Mouse (Mus musculus): ENCODE data around the gene Nme4. TPM values are rescaled to one million over a fixed set of nuclear protein-coding genes. Genes with fewer than 3 reads are reported as not detected.
"Not testable (repeated sequence)": the region's sequence is repeated elsewhere in the genome, so short reads cannot be mapped to it uniquely, and the experiment has no call there.

Nme4 gene
- polyA plus RNA-seq, 1 experiment from 2014 or later = 86.2 TPM

DNA sequence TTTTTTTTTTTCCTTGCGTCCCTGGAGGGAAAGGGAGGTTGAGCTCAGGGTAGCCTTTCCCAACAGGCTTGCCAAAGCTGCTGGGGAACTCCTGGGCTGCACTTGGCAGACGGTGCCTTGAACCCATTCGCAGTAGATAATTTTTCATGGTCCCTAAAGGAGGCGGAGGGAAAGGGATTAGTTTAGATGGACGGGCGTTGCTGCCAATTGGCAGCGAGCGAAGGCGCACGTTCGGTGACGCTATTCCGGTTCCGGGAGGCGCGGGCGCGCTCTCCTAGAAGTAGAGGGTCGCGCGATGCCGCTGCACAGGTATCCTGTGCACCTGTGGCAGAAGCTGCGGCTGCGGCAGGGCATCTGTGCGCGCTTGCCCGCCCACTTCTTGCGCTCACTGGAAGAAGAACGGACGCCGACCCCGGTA, 27.9 kb upstream of the Nme4 start, which contains the start of gene Mrpl28:
Gene Mrpl28 (plus strand): TSS at position 234 of the 418 bp plus-strand sequence.
- Histone ChIP-seq H3K4me2 (peak within 1 kb of the TSS; percentile 70), H3K27ac (peak within 1 kb of the TSS; percentile 51; the same call in 1 of the 2 replicates), H3K9ac (peak within 1 kb of the TSS; percentile 70), H3K4me1 (peaks cover 23% of the 10 kb centered on the region), H3K9me3 (no peaks in the 10 kb centered on the region), H3K36me3 (peaks cover 26% of the 10 kb centered on the region), H3K4me3 (replicated peaks) (peak within 1 kb of the TSS; percentile 86), H3K27me3 (replicated peaks) (no peaks in the 10 kb centered on the region)
- peak; percentile 86 for ATAC-seq (ENCODE audit: insufficient read depth, low FRiP score, low read depth)
- WGBS = under 1% methylated on average over 32 of the region's 32 CpGs

DNA sequence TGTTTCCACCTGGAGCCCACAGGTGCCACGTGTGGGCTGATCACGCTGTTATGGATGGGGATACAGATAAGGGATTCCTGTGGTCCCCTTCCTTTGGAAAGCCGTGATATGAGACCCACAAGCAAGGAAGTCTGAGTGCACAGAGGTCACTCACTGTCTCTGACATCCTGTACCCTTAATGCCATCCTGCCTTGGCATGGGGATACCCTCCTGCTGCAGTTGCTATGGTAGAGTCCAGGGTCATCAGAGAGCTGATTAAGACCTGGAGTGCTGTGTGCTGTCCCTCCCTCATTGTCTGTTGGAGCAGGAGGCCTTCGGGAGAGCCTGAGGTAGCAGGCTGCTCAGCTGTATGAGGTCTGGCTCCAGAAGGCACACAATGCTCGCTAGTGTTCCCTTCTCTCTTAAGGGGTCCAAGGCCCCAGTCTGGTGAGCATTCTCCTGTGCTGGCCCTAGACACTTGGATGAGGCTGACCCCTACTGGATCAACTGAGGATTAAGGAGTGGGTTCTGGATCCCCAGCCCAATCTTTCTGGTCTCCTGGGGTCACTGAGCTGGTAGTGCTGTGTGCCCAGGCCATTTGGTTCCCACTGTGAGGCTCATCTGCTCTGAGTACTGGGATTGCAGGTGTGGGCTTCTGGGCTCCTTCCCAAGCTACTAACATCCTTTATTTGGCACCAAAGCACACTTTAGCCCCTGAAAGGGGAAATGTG, 27.2 kb upstream of the Nme4 start:
- no peak overlapping the region for H3K4me2 ChIP-seq
- no peak for ATAC-seq (ENCODE audit: insufficient read depth, low FRiP score, low read depth)
- H3K9ac ChIP-seq = no peak overlapping the region
- peaks cover 23% of the 10 kb centered on the region for H3K4me1 ChIP-seq
- H3K27ac ChIP-seq = no peak overlapping the region
- H3K4me3 ChIP-seq (replicated peaks) = no peak overlapping the region
- H3K27me3 ChIP-seq (replicated peaks) = no peaks in the 10 kb centered on the region
- no peaks in the 10 kb centered on the region for H3K9me3 ChIP-seq
- 48% methylated on average over 5 of the region's 5 CpGs for WGBS
- peaks cover 20% of the 10 kb centered on the region for H3K36me3 ChIP-seq

DNA sequence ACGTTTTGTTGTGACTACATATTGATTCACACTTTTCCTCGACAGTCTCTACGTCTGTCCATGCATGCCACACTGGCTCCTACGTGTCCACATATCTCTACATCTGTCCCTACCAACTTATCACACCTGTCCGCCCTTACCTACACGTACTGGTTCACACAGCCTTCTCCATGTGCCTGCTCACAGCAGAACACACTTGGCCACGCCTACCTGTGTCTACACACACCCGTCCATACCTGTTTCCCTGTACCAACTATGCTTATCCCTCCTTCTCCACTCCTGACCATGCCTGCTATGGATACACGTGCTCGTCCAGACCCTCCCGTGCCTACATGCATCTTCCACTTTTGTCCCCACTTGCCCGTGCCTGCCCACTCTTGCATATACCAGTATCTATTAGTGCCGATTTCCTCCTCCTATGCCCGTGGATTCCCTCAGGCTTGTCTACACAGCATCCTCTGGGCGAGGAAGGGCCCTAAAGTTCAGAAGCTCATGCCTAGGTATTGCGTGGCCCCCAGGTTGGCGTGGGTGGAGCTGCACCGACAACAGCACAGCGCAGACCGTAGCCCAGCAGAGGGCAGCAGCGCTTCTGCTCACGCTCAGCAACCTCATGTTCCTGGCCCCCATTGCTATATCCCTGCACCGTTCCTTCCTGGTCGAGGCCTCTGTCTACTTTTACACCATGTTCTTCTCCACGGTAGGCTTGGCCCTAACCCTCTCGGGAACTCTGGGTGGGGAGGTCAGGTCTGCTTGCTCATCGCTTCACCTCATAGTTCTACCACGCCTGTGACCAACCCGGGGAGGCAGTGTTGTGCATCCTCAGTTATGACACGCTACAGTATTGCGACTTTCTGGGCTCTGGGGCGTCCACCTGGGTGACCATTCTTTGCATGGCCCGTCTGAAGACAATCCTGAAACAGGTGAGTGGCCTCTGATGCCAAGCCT, 24.6 kb upstream of the Nme4 start:
- H3K36me3 ChIP-seq = no peaks in the 10 kb centered on the region
- peaks cover 20% of the 10 kb centered on the region for H3K4me1 ChIP-seq
- 42% methylated on average over 33 of the region's 33 CpGs for WGBS
- H3K4me3 ChIP-seq (replicated peaks) = no peak overlapping the region
- no peak overlapping the region for H3K27ac ChIP-seq
- H3K9me3 ChIP-seq = no peaks in the 10 kb centered on the region
- H3K4me2 ChIP-seq = peak overlapping the region; percentile 6; the same call in 1 of the 2 replicates
- peak; percentile 42 for ATAC-seq (ENCODE audit: insufficient read depth, low FRiP score, low read depth)
- H3K9ac ChIP-seq = no peak overlapping the region
- peaks cover 18% of the 10 kb centered on the region for H3K27me3 ChIP-seq (replicated peaks)

DNA sequence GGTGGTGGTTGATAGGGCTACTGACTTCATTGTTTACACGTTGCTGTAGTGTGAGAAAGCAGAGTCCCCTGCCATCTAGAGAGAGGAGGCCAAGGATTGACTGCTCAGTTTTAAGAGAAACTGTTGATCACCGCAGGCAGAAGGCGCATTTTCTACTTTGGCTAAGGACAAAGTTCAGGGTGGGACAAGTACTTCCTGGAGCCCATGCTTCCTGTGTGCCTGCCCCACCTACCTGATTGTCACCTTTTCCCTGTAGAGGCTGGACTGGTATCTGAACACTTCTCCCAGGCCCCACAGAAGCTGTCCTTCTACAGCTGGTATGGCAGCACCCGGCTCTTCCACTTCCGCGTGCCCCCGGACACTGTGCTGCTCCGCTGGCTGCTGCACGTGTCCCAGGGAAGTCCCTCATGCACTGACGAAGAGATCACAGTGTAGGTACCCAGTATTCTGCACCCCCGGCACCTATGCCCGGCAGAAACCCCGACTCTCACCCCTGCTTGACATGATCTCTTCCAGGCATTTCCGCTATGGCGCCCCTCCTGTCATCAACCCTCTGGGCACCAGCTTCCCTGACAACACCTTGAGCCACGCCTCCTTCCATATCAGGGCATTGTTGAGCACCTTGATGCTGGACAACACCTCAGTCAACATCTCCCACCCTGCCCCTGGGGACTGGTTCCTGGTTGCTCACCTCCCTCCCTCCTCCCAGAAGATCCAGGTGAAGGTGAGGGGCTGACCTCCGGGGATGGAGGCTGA, 21.3 kb upstream of the Nme4 start:
- Histone ChIP-seq H3K9ac (no peak overlapping the region), H3K4me2 (no peak overlapping the region), H3K27me3 (replicated peaks) (peaks cover 42% of the 10 kb centered on the region), H3K4me3 (replicated peaks) (no peak overlapping the region), H3K36me3 (no peaks in the 10 kb centered on the region), H3K4me1 (peaks cover 20% of the 10 kb centered on the region), H3K9me3 (no peaks in the 10 kb centered on the region), H3K27ac (peak overlapping the region; percentile 48; the same call in 1 of the 2 replicates)
- WGBS = 77% methylated on average over 17 of the region's 17 CpGs
- ATAC-seq (ENCODE audit: insufficient read depth, low FRiP score, low read depth) = no peak

DNA sequence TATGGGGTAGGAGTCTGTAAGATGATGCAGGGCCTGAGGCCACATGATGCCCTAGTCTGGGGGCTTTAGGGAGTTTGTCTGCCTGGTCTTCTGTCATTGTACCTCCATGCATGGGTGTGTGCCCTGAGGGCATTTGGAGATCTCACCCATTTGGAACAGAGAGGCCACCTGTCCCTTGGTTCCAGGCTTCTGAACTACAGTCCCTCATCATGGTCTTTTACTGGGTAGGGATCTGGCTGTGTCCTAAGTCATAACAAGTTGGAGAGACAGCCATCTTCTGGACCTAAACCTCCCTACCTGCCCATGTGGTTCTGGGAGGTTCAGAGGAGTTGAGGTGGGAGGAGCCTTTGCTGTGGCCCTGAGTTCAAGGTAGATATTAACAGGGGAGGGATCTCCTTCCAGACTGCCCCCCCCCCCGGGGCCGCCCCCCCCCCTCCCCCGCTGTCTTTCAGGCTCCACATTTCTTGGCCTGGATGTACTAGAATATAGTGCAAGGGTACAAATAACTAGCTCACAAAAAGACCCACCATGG, 20.6 kb upstream of the Nme4 start:
- Histone ChIP-seq H3K36me3 (no peaks in the 10 kb centered on the region), H3K4me1 (peaks cover 20% of the 10 kb centered on the region), H3K27ac (peak overlapping the region; percentile 40; the same call in 1 of the 2 replicates), H3K4me2 (no peak overlapping the region), H3K27me3 (replicated peaks) (peaks cover 48% of the 10 kb centered on the region), H3K9me3 (no peaks in the 10 kb centered on the region), H3K4me3 (replicated peaks) (no peak overlapping the region), H3K9ac (no peak overlapping the region)
- no peak for ATAC-seq (ENCODE audit: insufficient read depth, low FRiP score, low read depth)
- WGBS = 40% methylated on average over 3 of the region's 3 CpGs

DNA sequence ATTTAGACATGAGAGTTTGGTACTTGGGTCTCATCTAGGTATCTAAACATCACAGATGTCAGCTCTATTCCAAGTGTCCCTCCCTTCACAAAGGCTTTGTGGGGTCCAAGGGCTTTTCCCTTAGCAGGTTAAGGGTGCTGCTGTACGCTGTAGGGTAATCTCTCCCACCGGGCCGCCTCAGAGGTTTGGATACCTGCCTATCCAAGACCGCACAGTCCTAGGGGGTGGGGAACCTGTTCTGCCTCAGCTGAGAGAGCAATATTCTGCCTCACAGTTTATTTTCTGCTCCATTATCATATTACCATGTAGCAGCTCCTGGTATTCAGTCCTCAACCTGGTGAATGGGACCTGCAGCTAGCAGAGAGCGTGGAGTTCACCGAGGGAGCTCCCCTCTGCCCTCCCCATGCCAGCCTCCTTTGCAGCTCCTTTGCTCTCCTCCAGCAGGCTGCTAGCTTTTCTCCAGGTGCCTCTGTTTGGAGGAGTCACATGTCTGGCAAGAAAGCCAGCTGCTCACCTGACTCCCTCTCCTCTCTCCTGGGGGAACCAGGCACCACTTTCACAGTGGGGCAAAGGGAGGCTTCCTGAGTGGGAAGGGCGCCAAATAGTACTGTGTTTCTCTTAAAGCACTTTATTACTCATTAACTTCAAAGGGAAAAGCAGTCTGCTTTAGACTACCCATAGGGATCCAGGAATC, 19.9 kb upstream of the Nme4 start:
- 0 out of 2 replicates have a peak overlapping the region, but pooled peaks have one; percentile 40 for H3K27ac ChIP-seq
- H3K4me3 ChIP-seq (replicated peaks) = no peak overlapping the region
- no peak overlapping the region for H3K9ac ChIP-seq
- 72% methylated on average over 7 of the region's 7 CpGs for WGBS
- H3K36me3 ChIP-seq = no peaks in the 10 kb centered on the region
- no peak for ATAC-seq (ENCODE audit: insufficient read depth, low FRiP score, low read depth)
- no peaks in the 10 kb centered on the region for H3K9me3 ChIP-seq
- H3K4me2 ChIP-seq = no peak overlapping the region
- peaks cover 19% of the 10 kb centered on the region for H3K4me1 ChIP-seq
- H3K27me3 ChIP-seq (replicated peaks) = peaks cover 55% of the 10 kb centered on the region

DNA sequence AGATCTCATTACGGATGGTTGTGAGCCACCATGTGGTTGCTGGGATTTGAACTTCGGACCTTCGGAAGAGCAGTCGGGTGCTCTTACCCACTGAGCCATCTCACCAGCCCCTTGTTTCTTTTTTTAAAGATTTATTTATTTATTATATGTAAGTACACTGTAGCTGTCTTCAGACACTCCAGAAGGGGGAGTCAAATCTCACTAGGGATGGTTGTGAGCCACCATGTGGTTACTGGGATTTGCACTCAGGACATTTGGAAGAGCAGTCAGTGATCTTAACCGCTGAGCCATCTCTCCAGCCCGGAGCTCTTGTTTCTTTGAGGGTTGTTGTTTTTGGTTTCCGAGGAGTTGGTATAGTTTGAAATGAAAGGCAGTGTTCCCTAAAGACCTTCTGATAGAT, 19.1 kb upstream of the Nme4 start:
- H3K4me3 ChIP-seq (replicated peaks); H3K4me2 ChIP-seq; H3K4me1 ChIP-seq; ATAC-seq (ENCODE audit: insufficient read depth, low FRiP score, low read depth); H3K9ac ChIP-seq; H3K9me3 ChIP-seq; H3K36me3 ChIP-seq; H3K27ac ChIP-seq: not testable (repeated sequence)
- H3K27me3 ChIP-seq (replicated peaks) = peaks cover 55% of the 10 kb centered on the region
- 63% methylated on average over 7 of the region's 7 CpGs for WGBS

DNA sequence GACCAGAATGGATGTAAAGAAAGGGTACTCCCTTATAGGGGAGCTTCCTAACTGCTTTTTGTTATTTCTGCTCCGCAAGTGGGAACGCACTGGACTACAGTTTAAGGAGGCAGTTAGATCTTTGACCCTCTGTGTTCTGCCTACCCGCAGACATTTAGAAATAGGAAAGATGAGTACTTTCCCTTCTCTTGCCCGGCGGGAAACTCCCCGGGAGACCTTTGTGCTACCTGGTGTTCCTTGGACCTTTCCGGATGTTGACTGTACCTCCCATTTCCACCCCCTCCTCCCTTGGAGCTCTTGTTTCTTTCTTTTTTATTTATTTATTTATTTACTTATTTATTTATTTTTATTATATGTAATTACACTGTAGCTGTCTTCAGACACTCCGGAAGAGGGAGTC, 18.7 kb upstream of the Nme4 start:
- Histone ChIP-seq H3K27me3 (replicated peaks) (peaks cover 55% of the 10 kb centered on the region), H3K27ac (peak overlapping the region; percentile 9; the same call in 1 of the 2 replicates), H3K9me3 (no peaks in the 10 kb centered on the region), H3K36me3 (no peaks in the 10 kb centered on the region), H3K9ac (no peak overlapping the region), H3K4me3 (replicated peaks) (peak overlapping the region; percentile 57), H3K4me2 (peak overlapping the region; percentile 95), H3K4me1 (peaks cover 9% of the 10 kb centered on the region)
- 9% methylated on average over 8 of the region's 8 CpGs for WGBS
- no peak for ATAC-seq (ENCODE audit: insufficient read depth, low FRiP score, low read depth)

DNA sequence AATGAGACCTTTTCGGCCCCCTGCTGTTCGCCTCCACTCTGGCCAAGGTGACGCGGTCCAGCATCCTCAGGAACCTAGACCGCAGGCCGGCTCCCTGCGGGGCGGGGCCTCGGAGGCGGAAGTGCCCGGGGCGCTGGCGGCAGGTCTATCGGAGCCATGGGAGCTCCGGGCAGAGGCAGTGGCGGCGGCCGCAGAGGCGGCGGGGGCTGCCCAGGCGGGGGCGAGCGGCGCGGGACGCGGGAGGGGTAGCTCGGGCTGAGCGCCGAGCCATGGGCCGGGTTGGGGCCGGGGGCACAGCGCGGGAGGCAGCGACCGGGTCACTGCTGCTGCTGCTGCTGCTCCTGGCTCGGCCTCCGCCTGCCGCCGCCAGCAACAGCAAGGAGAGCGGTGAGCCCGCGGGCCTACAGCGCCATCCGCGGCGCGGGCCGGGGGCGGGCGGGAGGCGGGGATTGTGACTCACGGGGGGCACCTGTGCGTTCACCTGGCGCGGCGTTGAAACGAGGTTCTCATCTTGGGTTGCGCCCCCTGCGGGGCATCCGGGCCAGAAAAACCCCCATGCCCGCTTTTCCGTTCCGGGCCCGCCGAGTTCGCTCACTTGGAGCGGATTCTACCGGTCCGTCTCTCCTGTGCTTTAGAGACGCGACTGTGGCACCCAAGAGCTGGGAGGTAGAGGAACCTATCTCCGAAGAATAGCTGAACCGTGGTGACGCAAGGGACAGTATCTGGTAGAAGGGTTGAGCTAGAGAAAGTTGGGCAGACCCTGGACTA, 18.0 kb upstream of the Nme4 start, which contains the start of gene Tmem8:
Gene Tmem8 (plus strand): TSS at position 119 of the 768 bp plus-strand sequence.
- H3K27ac ChIP-seq = peak within 1 kb of the TSS; percentile 9; the same call in 1 of the 2 replicates
- H3K4me2 ChIP-seq = peak within 1 kb of the TSS; percentile 95
- ATAC-seq (ENCODE audit: insufficient read depth, low FRiP score, low read depth) = peak; percentile 75

DNA sequence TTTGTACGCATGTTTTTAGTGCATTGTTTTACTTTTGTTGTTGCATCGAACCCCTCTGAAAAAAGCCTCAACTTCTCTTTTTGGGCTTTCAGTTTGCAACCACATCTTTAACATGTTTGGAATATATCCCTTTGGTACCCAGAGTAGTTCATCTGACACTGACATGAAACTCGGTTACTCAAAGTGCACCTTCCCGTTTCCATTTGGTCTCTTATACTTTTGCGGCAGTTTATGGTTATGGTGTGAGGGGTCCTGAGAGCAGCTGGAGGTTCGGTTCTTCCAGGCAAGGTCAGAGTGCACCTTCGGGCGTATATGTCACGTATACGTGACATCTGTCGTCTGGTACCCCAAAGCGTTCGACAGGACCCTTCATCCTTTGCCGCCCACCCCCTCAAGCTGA, 17.3 kb upstream of the Nme4 start:
- no peaks in the 10 kb centered on the region for H3K36me3 ChIP-seq
- peak overlapping the region; percentile 57 for H3K4me3 ChIP-seq (replicated peaks)
- no peak overlapping the region for H3K27ac ChIP-seq
- peak overlapping the region; percentile 95 for H3K4me2 ChIP-seq
- H3K27me3 ChIP-seq (replicated peaks) = peaks cover 55% of the 10 kb centered on the region
- no peak for ATAC-seq (ENCODE audit: insufficient read depth, low FRiP score, low read depth)
- 19% methylated on average over 14 of the region's 14 CpGs for WGBS
- H3K9me3 ChIP-seq = no peaks in the 10 kb centered on the region
- peak overlapping the region; percentile 51; the same call in 1 of the 2 replicates for H3K9ac ChIP-seq
- peaks cover 9% of the 10 kb centered on the region for H3K4me1 ChIP-seq

More for the DNA sequence above, 18.0 kb upstream of the Nme4 start, which contains the start of gene Tmem8:
- Histone ChIP-seq H3K9ac (peak within 1 kb of the TSS; percentile 51), H3K36me3 (no peaks in the 10 kb centered on the region), H3K9me3 (no peaks in the 10 kb centered on the region), H3K4me3 (replicated peaks) (peak within 1 kb of the TSS; percentile 57), H3K4me1 (peaks cover 9% of the 10 kb centered on the region), H3K27me3 (replicated peaks) (peaks cover 55% of the 10 kb centered on the region)
- under 1% methylated on average over 62 of the region's 75 CpGs for whole genome bisulfite sequencing
